ENCODE assay signal across 9 mouse cellular contexts in genomic region chr19:11044671-11044995, GRCm38 (mm10). TPM values are rescaled to one million over a fixed set of nuclear protein-coding genes. Genes with fewer than 3 reads are reported as not detected.
A peak's percentile ranks its signal among the peaks of the same experiment; 100 is the strongest.
DNase-seq lines count a peak whose midpoint lies in the region; ATAC-seq and TF ChIP-seq lines count a peak whose summit lies in the region.
"Had no signal": no experiment of that assay in that cellular context is flagged by ENCODE, and none has a peak within 500 bp of the region (broad histone marks: within the 10 kb centered on the region; RNA-seq: fewer than 3 reads in every experiment).

No protein-coding gene starts in this region.

- H3K4me3 ChIP-seq in heart, embryonic 11.5 days (ENCODE audit: low read depth, low read length), result peak overlapping the region; percentile 34
- H3K4me3 ChIP-seq in E14TG2a.4 (replicated peaks; ENCODE audit: low read length), result no peak overlapping the region
- H3K4me3 ChIP-seq in hindbrain, embryonic 10.5 days, result peak overlapping the region; percentile 50
- 0 out of 2 replicates have a peak overlapping the region, but pooled peaks have one; percentile 17 for H3K4me3 ChIP-seq in liver, postnatal 0 days (ENCODE audit: low read depth, low read length)

- no peaks in the 10 kb centered on the region for H3K4me1 ChIP-seq in heart, embryonic 11.5 days (ENCODE audit: control insufficient read depth, insufficient read depth, low read length)
- H3K4me1 ChIP-seq in E14TG2a.4 (replicated peaks; ENCODE audit: low read depth, low read length), result peaks cover 11% of the 10 kb centered on the region
- 0 out of 2 replicates have a peak, but pooled peaks cover 5% of the 10 kb centered on the region for H3K4me1 ChIP-seq in hindbrain, embryonic 10.5 days (replicated peaks)
- H3K4me1 ChIP-seq in liver, postnatal 0 days (ENCODE audit: insufficient read depth), result peaks cover 7% of the 10 kb centered on the region

- H3K9ac ChIP-seq in heart, embryonic 11.5 days (ENCODE audit: low read depth, low read length), result 0 out of 2 replicates have a peak overlapping the region, but pooled peaks have one; percentile 34
- no peak overlapping the region for H3K9ac ChIP-seq in liver, postnatal 0 days (replicated peaks)

- no peaks in the 10 kb centered on the region for H3K36me3 ChIP-seq in heart, embryonic 11.5 days (ENCODE audit: control insufficient read depth, insufficient read depth, low read length)
- no peaks in the 10 kb centered on the region for H3K36me3 ChIP-seq in E14TG2a.4 (ENCODE audit: insufficient read depth, low read length)
- H3K36me3 ChIP-seq in hindbrain, embryonic 10.5 days, result no peaks in the 10 kb centered on the region
- no peaks in the 10 kb centered on the region for H3K36me3 ChIP-seq in liver, postnatal 0 days (replicated peaks; ENCODE audit: insufficient read depth, low read length)

- H3K27ac ChIP-seq in heart, embryonic 11.5 days (ENCODE audit: low read depth, low read length), result no peak overlapping the region
- H3K27ac ChIP-seq in hindbrain, embryonic 10.5 days, result peak overlapping the region; percentile 56
- H3K27ac ChIP-seq in liver, postnatal 0 days (ENCODE audit: low read depth), result no peak overlapping the region

- no peak for TF ChIP-seq EP300 in liver, postnatal 0 days (IDR thresholded peaks at IDR 0.05; ENCODE audit: low read depth)

- intact Hi-C loops in heart, postnatal 36 days (cut with DNase I), result no loop called here

- H3K4me2 ChIP-seq in heart, embryonic 11.5 days, result peak overlapping the region; percentile 63
- peak overlapping the region; percentile 63 for H3K4me2 ChIP-seq in liver, postnatal 0 days (ENCODE audit: low read depth, low read length)

- peak; percentile 57; the same call in 1 of the 2 replicates for ATAC-seq in heart, embryonic 11.5 days (replicated peaks; ENCODE audit: insufficient number of reproducible peaks, low FRiP score, low TSS enrichment)
- ATAC-seq in liver, postnatal 0 days, result peak; percentile 49

- WGBS in heart, embryonic 11.5 days (ENCODE audit: insufficient replicate concordance), result 25% methylated on average over 5 of the region's 5 CpGs
- WGBS in hindbrain, embryonic 10.5 days, result 45% methylated on average over 5 of the region's 5 CpGs
- WGBS in liver, postnatal 0 days (ENCODE audit: insufficient replicate concordance), result 22% methylated on average over 5 of the region's 5 CpGs

- no peak for DNase-seq in heart, postnatal 36 days
- no peak for DNase-seq in hindbrain, embryonic 10.5 days (ENCODE audit: low spot score)
- no peak for DNase-seq in liver, postnatal 0 days
- DNase-seq in urinary bladder, postnatal 4 days (ENCODE audit: low spot score in 2 of 2), result no peak
- DNase-seq in urinary bladder, postnatal 36 days (ENCODE audit: low spot score in 2 of 2), result no peak
- DNase-seq in kidney, adult 9 months, result no peak

- no peaks in the 10 kb centered on the region for H3K27me3 ChIP-seq in heart, embryonic 11.5 days (ENCODE audit: control insufficient read depth, insufficient read depth, low read length)
- peaks cover 17% of the 10 kb centered on the region for H3K27me3 ChIP-seq in E14TG2a.4 (ENCODE audit: insufficient read depth, low read length)
- peaks cover 9% of the 10 kb centered on the region; the same call in 1 of the 2 replicates for H3K27me3 ChIP-seq in hindbrain, embryonic 10.5 days (ENCODE audit: insufficient read depth, poor library complexity, severe bottlenecking)
- H3K27me3 ChIP-seq in liver, postnatal 0 days (ENCODE audit: insufficient read depth, low read length), result no peaks in the 10 kb centered on the region

- 0 out of 2 replicates have a peak, but pooled peaks have one; percentile 20 for TF ChIP-seq CTCF in E14TG2a.4 (conservative IDR thresholded peaks at IDR 0.05; ENCODE audit: low read length)
- no peak for TF ChIP-seq CTCF in liver, postnatal 0 days (IDR thresholded peaks at IDR 0.05; ENCODE audit: low read depth)

- no peaks in the 10 kb centered on the region for H3K9me3 ChIP-seq in heart, embryonic 11.5 days (replicated peaks; ENCODE audit: control insufficient read depth, low read length)
- H3K9me3 ChIP-seq in E14TG2a.4 (ENCODE audit: low read length), result peaks cover 6% of the 10 kb centered on the region; the same call in 1 of the 2 replicates
- H3K9me3 ChIP-seq in hindbrain, embryonic 10.5 days, result no peaks in the 10 kb centered on the region
- H3K9me3 ChIP-seq in liver, postnatal 0 days (ENCODE audit: low read length), result no peaks in the 10 kb centered on the region

RNA-seq across cellular contexts. Expression of gene Ms4a18, which starts 26.8 kb away (rescaled TPM):
- polyA plus RNA-seq in heart, embryonic 11.5 days (2014; fragmentation: Nextera tagmentation; extraction: Ambion mirVana), result not detected in 2 replicates
- not detected for total RNA-seq in heart, postnatal 36 days (2021)
- not detected in 2 replicates for polyA plus RNA-seq in hindbrain, embryonic 10.5 days (2016; fragmentation: Nextera tagmentation; extraction: Ambion mirVana)
- not detected in 2 replicates for polyA plus RNA-seq in liver, postnatal 0 days (2015; fragmentation: Nextera tagmentation; extraction: Ambion mirVana)
- polyA plus RNA-seq: brain, embryonic 14.5 days had no signal

RNA-seq across cellular contexts. Expression of gene Ms4a8a, which starts 36.3 kb away (rescaled TPM):
- polyA plus RNA-seq in heart, embryonic 11.5 days (2014; fragmentation: Nextera tagmentation; extraction: Ambion mirVana), result not detected in 2 replicates
- total RNA-seq in heart, postnatal 36 days (2021), result 1 to 10 TPM; 1.2 to 3.3 TPM
- not detected in 2 replicates for polyA plus RNA-seq in hindbrain, embryonic 10.5 days (2016; fragmentation: Nextera tagmentation; extraction: Ambion mirVana)
- polyA plus RNA-seq in liver, postnatal 0 days (2015; fragmentation: Nextera tagmentation; extraction: Ambion mirVana), result 0.13 and 0.26 TPM in 2 replicates
- polyA plus RNA-seq: brain, embryonic 14.5 days had no signal

RNA-seq across cellular contexts. Expression of gene Ms4a15, which starts 51.6 kb away (rescaled TPM):
- 0.17 TPM in 1 of 2 replicates, not detected in the other for polyA plus RNA-seq in heart, embryonic 11.5 days (2014; fragmentation: Nextera tagmentation; extraction: Ambion mirVana)
- total RNA-seq in heart, postnatal 36 days (2021), result not detected
- not detected in 2 replicates for polyA plus RNA-seq in hindbrain, embryonic 10.5 days (2016; fragmentation: Nextera tagmentation; extraction: Ambion mirVana)
- polyA plus RNA-seq in liver, postnatal 0 days (2015; fragmentation: Nextera tagmentation; extraction: Ambion mirVana), result not detected in 2 replicates
- polyA plus RNA-seq: brain, embryonic 14.5 days had no signal
